Mouse (Mus musculus): ENCODE data around the gene Lrrc8e. TPM values are rescaled to one million over a fixed set of nuclear protein-coding genes. Genes with fewer than 3 reads are reported as not detected.

The Lrrc8e gene
- polyA plus RNA-seq, 1 experiment from 2014 or later, result 0.11 TPM

GRCm38 (mm10) chr8:4230612-4231351 lies 4.2 kb downstream of the Lrrc8e start:
- Histone ChIP-seq H3K4me2 (ENCODE audit: low read depth, low read length) (no peak overlapping the region), H3K4me1 (ENCODE audit: insufficient read depth) (peaks cover 4% of the 10 kb centered on the region; the same call in 1 of the 2 replicates), H3K9ac (replicated peaks) (no peak overlapping the region), H3K36me3 (replicated peaks; ENCODE audit: insufficient read depth, low read length) (no peaks in the 10 kb centered on the region), H3K27me3 (ENCODE audit: insufficient read depth, low read length) (peaks cover 17% of the 10 kb centered on the region), H3K9me3 (ENCODE audit: low read length) (no peaks in the 10 kb centered on the region), H3K4me3 (ENCODE audit: low read depth, low read length) (no peak overlapping the region), H3K27ac (ENCODE audit: low read depth) (no peak overlapping the region)
- ATAC-seq (no peak), DNase-seq (no peak)
- TF ChIP-seq EP300 (IDR thresholded peaks at IDR 0.05; ENCODE audit: low read depth) (no peak), CTCF (IDR thresholded peaks at IDR 0.05; ENCODE audit: low read depth) (no peak)
- WGBS (ENCODE audit: insufficient replicate concordance), result 60% methylated on average over 10 of the region's 10 CpGs

- H3K4me2 ChIP-seq (ENCODE audit: low read depth, low read length), result peak overlapping the region; percentile 76
- whole genome bisulfite sequencing (ENCODE audit: insufficient replicate concordance), result 13% methylated on average over 15 of the region's 15 CpGs
- peak overlapping the region; percentile 71 for H3K9ac ChIP-seq (replicated peaks)
- H3K4me3 ChIP-seq (ENCODE audit: low read depth, low read length), result peak overlapping the region; percentile 93
- ATAC-seq, result no peak; the same call in 1 of the 2 replicates
- DNase-seq, result no peak
- H3K9me3 ChIP-seq (ENCODE audit: low read length), result no peaks in the 10 kb centered on the region
- TF ChIP-seq EP300 (IDR thresholded peaks at IDR 0.05; ENCODE audit: low read depth), result no peak
- H3K36me3 ChIP-seq (replicated peaks; ENCODE audit: insufficient read depth, low read length), result peaks cover 11% of the 10 kb centered on the region; the same call in 1 of the 2 replicates
- peak overlapping the region; percentile 91 for H3K27ac ChIP-seq (ENCODE audit: low read depth)
- H3K27me3 ChIP-seq (ENCODE audit: insufficient read depth, low read length), result 0 out of 2 replicates have a peak, but pooled peaks cover 3% of the 10 kb centered on the region
- H3K4me1 ChIP-seq (ENCODE audit: insufficient read depth), result peaks cover 24% of the 10 kb centered on the region
Observed at GRCm38 (mm10) chr8:4237814-4238433, 11.3 kb downstream of the Lrrc8e start.

- under 1% methylated on average over 68 of the region's 71 CpGs for WGBS (ENCODE audit: insufficient replicate concordance)
- Histone ChIP-seq H3K4me2 (ENCODE audit: low read depth, low read length) (peak within 1 kb of the TSS; percentile 76), H3K4me1 (ENCODE audit: insufficient read depth) (peaks cover 24% of the 10 kb centered on the region), H3K9me3 (ENCODE audit: low read length) (no peaks in the 10 kb centered on the region), H3K36me3 (replicated peaks; ENCODE audit: insufficient read depth, low read length) (peaks cover 18% of the 10 kb centered on the region), H3K27ac (ENCODE audit: low read depth) (peak within 1 kb of the TSS; percentile 91), H3K9ac (replicated peaks) (peak within 1 kb of the TSS; percentile 71), H3K27me3 (ENCODE audit: insufficient read depth, low read length) (0 out of 2 replicates have a peak, but pooled peaks cover 3% of the 10 kb centered on the region), H3K4me3 (ENCODE audit: low read depth, low read length) (peak within 1 kb of the TSS; percentile 93)
- ATAC-seq (peak; percentile 93), DNase-seq (peak; percentile 99)
- peak; percentile 73 for TF ChIP-seq CTCF (IDR thresholded peaks at IDR 0.05; ENCODE audit: low read depth)
- TF ChIP-seq EP300 (IDR thresholded peaks at IDR 0.05; ENCODE audit: low read depth), result no peak
Observed at GRCm38 (mm10) chr8:4238434-4239192, 12.0 kb downstream of the Lrrc8e start, which contains the start of the genes Map2k7 and Gm49320. Gene Map2k7 (plus strand): TSS chr8:4238740. Gene Gm49320 (plus strand): TSS chr8:4238865.

- WGBS (ENCODE audit: insufficient replicate concordance), result 6% methylated on average over 19 of the region's 19 CpGs
Observed at GRCm38 (mm10) chr8:4239193-4239890, 12.7 kb downstream of the Lrrc8e start.

GRCm38 (mm10) chr8:4245061-4245460 lies 18.4 kb downstream of the Lrrc8e start:
- no peak for TF ChIP-seq CTCF (IDR thresholded peaks at IDR 0.05; ENCODE audit: low read depth)
- Histone ChIP-seq H3K9ac (replicated peaks) (no peak overlapping the region), H3K27me3 (ENCODE audit: insufficient read depth, low read length) (no peaks in the 10 kb centered on the region), H3K4me2 (ENCODE audit: low read depth, low read length) (no peak overlapping the region), H3K27ac (ENCODE audit: low read depth) (no peak overlapping the region), H3K4me1 (ENCODE audit: insufficient read depth) (peaks cover 6% of the 10 kb centered on the region), H3K4me3 (ENCODE audit: low read depth, low read length) (no peak overlapping the region), H3K36me3 (replicated peaks; ENCODE audit: insufficient read depth, low read length) (peaks cover 54% of the 10 kb centered on the region), H3K9me3 (ENCODE audit: low read length) (no peaks in the 10 kb centered on the region)
- no peak for DNase-seq
- 91% methylated on average over 5 of the region's 5 CpGs for WGBS (ENCODE audit: insufficient replicate concordance)
- no peak for ATAC-seq

More at GRCm38 (mm10) chr8:4239193-4239890, 12.7 kb downstream of the Lrrc8e start:
- Histone ChIP-seq H3K27ac (ENCODE audit: low read depth) (peak overlapping the region; percentile 91), H3K36me3 (replicated peaks; ENCODE audit: insufficient read depth, low read length) (peaks cover 25% of the 10 kb centered on the region), H3K4me1 (ENCODE audit: insufficient read depth) (peaks cover 24% of the 10 kb centered on the region), H3K27me3 (ENCODE audit: insufficient read depth, low read length) (0 out of 2 replicates have a peak, but pooled peaks cover 3% of the 10 kb centered on the region), H3K9me3 (ENCODE audit: low read length) (no peaks in the 10 kb centered on the region), H3K4me3 (ENCODE audit: low read depth, low read length) (peak overlapping the region; percentile 93), H3K9ac (replicated peaks) (peak overlapping the region; percentile 71), H3K4me2 (ENCODE audit: low read depth, low read length) (peak overlapping the region; percentile 76)
- TF ChIP-seq EP300 (IDR thresholded peaks at IDR 0.05; ENCODE audit: low read depth) (no peak), CTCF (IDR thresholded peaks at IDR 0.05; ENCODE audit: low read depth) (no peak)
- ATAC-seq (peak; percentile 48), DNase-seq (no peak)

Data from liver, postnatal 0 days (tissue).